Mouse (Mus musculus) stomach, embryonic 15.5 days (tissue): ENCODE measurements around the gene Nrxn2. TPM values are rescaled to one million over a fixed set of nuclear protein-coding genes. Genes with fewer than 3 reads are reported as not detected.

ENCODE experiments used
- ATAC-seq: fragments of 200-750 bp; cut with Nextera tagmentation; 2 replicates; pipeline ENCODE4 v1.8.0; 2017; ENCODE audit warnings: low read depth, moderate number of reproducible peaks, moderate TSS enrichment; ENCODE audit not compliant: insufficient read depth, low FRiP score
- H3K27ac ChIP-seq: fragments of 300-500 bp; sonication (generic); 2 replicates; pipeline ENCODE4 v1.5.1; 2015; ENCODE audit warnings: mild to moderate bottlenecking, inconsistent platforms
- H3K27me3 ChIP-seq: fragments of 300-500 bp; sonication (generic); replicated peaks from 2 replicates; pipeline ENCODE4 v1.6.1; 2015; ENCODE audit warnings: inconsistent platforms
- H3K36me3 ChIP-seq: fragments of 300-500 bp; sonication (generic); 2 replicates; pipeline ENCODE4 v1.6.1; 2015; ENCODE audit warnings: inconsistent platforms
- H3K4me1 ChIP-seq: fragments of 300-500 bp; sonication (generic); 2 replicates; pipeline ENCODE4 v1.6.1; 2015; ENCODE audit warnings: inconsistent platforms
- H3K4me2 ChIP-seq: fragments of 300-500 bp; sonication (generic); 2 replicates; pipeline ENCODE4 v1.6.1; 2015; ENCODE audit warnings: mild to moderate bottlenecking, inconsistent platforms
- H3K4me3 ChIP-seq: fragments of 300-500 bp; sonication (generic); replicated peaks from 2 replicates; pipeline ENCODE4 v1.5.1; 2015; ENCODE audit warnings: inconsistent platforms
- H3K9ac ChIP-seq: fragments of 300-500 bp; sonication (generic); 2 replicates; pipeline ENCODE4 v1.6.1; 2015; ENCODE audit warnings: inconsistent platforms
- H3K9me3 ChIP-seq: fragments of 300-500 bp; sonication (generic); 2 replicates; pipeline ENCODE4 v1.6.1; 2016; ENCODE audit warnings: inconsistent platforms
- WGBS: fragments of 180-500 bp; shearing (Covaris S2); methylation state at CpG from one replicate; pipeline ENCODE4 v1.1.7; 2015; 5-methylcytosine and 5-hydroxymethylcytosine counted together
- polyA plus RNA-seq: library from polyadenylated mRNA; unstranded; fragments of >200 nt; fragmentation: Nextera tagmentation; extraction: Ambion mirVana; gene quantifications from 2 replicates; pipeline ENCODE4 v1.2.1, GENCODE M21; 2015

The Nrxn2 gene
- polyA plus RNA-seq, 1 experiment from 2014 or later = 1.4 TPM

DNA sequence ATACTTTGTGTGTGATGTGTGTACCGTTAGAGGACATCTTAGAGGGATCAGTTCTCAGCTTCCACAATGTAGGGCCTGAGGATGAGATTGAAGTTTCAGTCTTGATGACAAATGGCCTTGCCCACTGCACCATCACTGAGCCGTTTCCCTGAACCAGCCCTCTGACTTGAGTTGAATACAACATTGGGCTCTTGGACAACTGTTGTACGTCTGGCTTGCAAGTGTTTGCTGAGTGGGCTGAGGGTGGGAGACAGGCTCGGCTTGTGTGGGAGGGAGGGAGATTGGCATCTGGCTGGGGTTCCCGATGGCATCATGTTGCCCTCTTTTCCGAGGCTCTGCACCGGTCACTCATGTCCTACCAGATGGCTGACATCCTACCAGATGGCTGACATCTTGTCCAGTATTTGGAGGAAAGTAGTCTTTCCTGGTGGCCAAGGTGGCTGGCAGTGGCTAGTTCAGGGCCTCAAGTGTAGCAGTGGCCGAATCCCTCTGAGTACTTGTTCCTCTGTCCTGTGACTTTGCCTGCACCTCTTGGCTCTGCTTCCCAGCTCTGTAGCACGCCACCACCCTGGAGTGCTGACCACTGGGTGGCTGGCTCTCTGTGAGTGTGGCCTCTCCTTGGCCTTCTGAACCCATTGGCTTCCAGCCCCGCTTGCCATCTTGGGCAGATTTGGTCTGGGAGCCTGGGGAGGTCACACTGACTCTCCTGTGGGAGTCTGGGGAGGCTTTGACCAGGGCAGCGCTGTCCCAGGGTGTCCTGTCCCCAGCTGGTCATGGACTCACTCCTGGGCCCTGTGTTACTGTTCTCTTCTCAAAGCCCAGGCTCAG is 115.0 kb downstream of the Nrxn2 start:
- no peaks in the 10 kb centered on the region for H3K36me3 ChIP-seq
- H3K4me3 ChIP-seq = no peak overlapping the region
- H3K27me3 ChIP-seq = peaks cover 19% of the 10 kb centered on the region
- H3K4me1 ChIP-seq = peaks cover 14% of the 10 kb centered on the region
- 69% methylated on average over 11 of the region's 11 CpGs for WGBS
- H3K9me3 ChIP-seq = no peaks in the 10 kb centered on the region
- ATAC-seq = no peak
- H3K4me2 ChIP-seq = no peak overlapping the region
- H3K9ac ChIP-seq = no peak overlapping the region
- H3K27ac ChIP-seq = peak overlapping the region; percentile 59; the same call in 1 of the 2 replicates

- Histone ChIP-seq H3K27ac (peak overlapping the region; percentile 59; the same call in 1 of the 2 replicates), H3K4me2 (no peak overlapping the region), H3K4me1 (peaks cover 14% of the 10 kb centered on the region), H3K4me3 (no peak overlapping the region), H3K9ac (no peak overlapping the region), H3K9me3 (no peaks in the 10 kb centered on the region), H3K36me3 (no peaks in the 10 kb centered on the region), H3K27me3 (peaks cover 19% of the 10 kb centered on the region)
- 62% methylated on average over 5 of the region's 5 CpGs for WGBS
- ATAC-seq = no peak
These were observed 115.5 kb downstream of the Nrxn2 start for GRCm38 (mm10) chr19:6534118-6534415.

- no peak overlapping the region for H3K27ac ChIP-seq
- H3K4me2 ChIP-seq = no peak overlapping the region
- no peak for ATAC-seq
- no peaks in the 10 kb centered on the region for H3K9me3 ChIP-seq
- no peaks in the 10 kb centered on the region for H3K36me3 ChIP-seq
- peaks cover 11% of the 10 kb centered on the region for H3K4me1 ChIP-seq
- WGBS = 42% methylated on average over 3 of the region's 3 CpGs
- H3K9ac ChIP-seq = no peak overlapping the region
- no peak overlapping the region for H3K4me3 ChIP-seq
- peaks cover 19% of the 10 kb centered on the region for H3K27me3 ChIP-seq
These were observed 117.7 kb downstream of the Nrxn2 start for GRCm38 (mm10) chr19:6536201-6536600.

DNA sequence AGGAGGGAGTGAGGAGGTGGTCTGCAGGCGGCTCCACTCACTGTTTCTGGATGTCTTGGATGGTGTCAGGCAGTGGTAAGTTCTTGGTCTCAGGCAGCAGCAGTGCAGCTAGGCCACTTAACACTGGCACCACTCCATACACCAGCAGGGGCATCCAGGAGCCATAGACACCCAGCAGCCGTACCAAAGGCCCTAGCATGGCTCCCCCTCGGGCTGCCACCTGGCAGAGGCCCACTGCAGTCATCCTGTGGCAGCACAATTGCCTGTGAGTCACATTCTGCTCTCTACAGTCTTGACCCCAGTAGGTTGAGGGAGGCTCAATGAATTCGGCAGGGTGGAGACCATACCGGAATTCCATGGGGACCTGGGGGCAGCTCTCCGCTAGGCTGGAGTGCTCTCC is 118.2 kb downstream of the Nrxn2 start:
- Histone ChIP-seq H3K36me3 (no peaks in the 10 kb centered on the region), H3K9me3 (no peaks in the 10 kb centered on the region), H3K4me3 (no peak overlapping the region), H3K4me1 (peaks cover 6% of the 10 kb centered on the region), H3K9ac (no peak overlapping the region), H3K27ac (no peak overlapping the region), H3K4me2 (no peak overlapping the region), H3K27me3 (peaks cover 16% of the 10 kb centered on the region)
- 78% methylated on average over 6 of the region's 6 CpGs for WGBS
- ATAC-seq = no peak

DNA sequence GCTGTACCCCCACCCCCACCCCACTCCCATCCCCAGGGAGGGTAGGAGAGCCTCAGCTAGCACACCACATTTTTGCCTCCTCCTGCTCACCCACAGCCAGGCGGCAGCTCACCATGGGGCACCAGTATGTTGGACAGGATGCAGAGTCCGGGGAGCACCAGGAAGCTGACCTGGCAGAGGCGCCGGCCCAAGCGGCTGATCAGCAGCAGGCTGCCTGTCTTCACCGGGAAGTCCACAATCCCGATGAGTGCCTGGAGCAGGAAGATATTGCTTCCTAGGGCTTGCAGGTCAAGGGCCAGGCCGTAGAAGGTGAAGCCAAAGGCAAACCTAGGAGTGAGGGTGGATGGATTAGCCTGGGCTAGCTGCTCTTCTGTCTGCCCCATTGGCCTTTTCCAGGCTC is 119.0 kb downstream of the Nrxn2 start:
- no peaks in the 10 kb centered on the region for H3K36me3 ChIP-seq
- H3K4me1 ChIP-seq = no peaks in the 10 kb centered on the region
- H3K9ac ChIP-seq = no peak overlapping the region
- no peak overlapping the region for H3K4me2 ChIP-seq
- peaks cover 11% of the 10 kb centered on the region for H3K27me3 ChIP-seq
- ATAC-seq = no peak
- H3K9me3 ChIP-seq = no peaks in the 10 kb centered on the region
- no peak overlapping the region for H3K4me3 ChIP-seq
- H3K27ac ChIP-seq = no peak overlapping the region
- WGBS = 74% methylated on average over 8 of the region's 8 CpGs

DNA sequence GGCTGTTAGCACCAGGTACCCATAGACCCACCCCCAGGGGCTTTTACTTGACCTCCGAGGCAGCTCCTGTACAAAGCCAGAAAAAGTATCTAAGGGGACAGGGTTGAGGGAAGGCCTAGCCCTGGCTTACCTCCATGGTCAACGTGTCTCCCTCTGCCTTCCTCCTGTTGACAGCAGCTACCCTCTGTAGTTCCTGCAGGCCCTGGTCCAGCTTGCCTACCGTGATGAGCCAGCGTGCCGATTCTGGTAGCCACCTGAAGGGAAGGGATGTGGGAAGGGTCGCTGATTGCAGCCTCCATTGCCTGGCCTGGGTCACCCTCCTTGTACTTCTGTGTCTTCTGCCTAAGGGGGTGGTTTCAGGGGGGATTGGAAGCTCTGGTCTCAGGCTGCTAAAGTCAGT is 120.0 kb downstream of the Nrxn2 start:
- ATAC-seq = no peak

DNA sequence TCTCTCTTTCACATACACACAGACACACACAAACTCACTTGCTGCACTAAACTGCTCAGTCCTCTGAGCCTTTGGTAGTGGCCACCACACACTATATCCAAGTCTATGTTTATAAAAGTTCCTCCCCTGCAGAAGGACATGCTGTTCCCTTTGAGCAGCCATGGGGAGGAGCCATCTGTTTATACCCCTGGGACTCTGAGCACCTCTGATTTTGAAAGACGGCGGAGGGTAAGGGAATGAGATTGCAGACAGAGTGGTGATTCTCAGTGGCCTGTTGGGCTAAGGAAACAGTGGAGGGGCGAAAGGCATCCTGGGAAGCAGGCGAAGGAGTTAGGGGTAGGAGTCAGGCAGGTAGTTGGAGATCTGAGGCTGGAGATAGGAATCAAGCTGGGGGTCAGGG is 121.1 kb downstream of the Nrxn2 start:
- 77% methylated on average over 4 of the region's 4 CpGs for WGBS
- Histone ChIP-seq H3K27me3 (no peaks in the 10 kb centered on the region), H3K36me3 (no peaks in the 10 kb centered on the region), H3K9me3 (no peaks in the 10 kb centered on the region), H3K4me3 (no peak overlapping the region), H3K4me1 (no peaks in the 10 kb centered on the region), H3K27ac (no peak overlapping the region), H3K4me2 (no peak overlapping the region), H3K9ac (no peak overlapping the region)
- ATAC-seq = no peak

More for the DNA sequence above, 120.0 kb downstream of the Nrxn2 start:
- peaks cover 3% of the 10 kb centered on the region; the same call in 1 of the 2 replicates for H3K27me3 ChIP-seq
- H3K9ac ChIP-seq = no peak overlapping the region
- H3K4me2 ChIP-seq = no peak overlapping the region
- no peak overlapping the region for H3K27ac ChIP-seq
- H3K9me3 ChIP-seq = no peaks in the 10 kb centered on the region
- WGBS = 88% methylated on average over 6 of the region's 6 CpGs
- no peaks in the 10 kb centered on the region for H3K36me3 ChIP-seq
- no peak overlapping the region for H3K4me3 ChIP-seq
- no peaks in the 10 kb centered on the region for H3K4me1 ChIP-seq

GRCm38 (mm10) chr19:6540191-6540590 is 121.7 kb downstream of the Nrxn2 start:
- H3K4me2 ChIP-seq = no peak overlapping the region
- 57% methylated on average over 6 of the region's 6 CpGs for WGBS
- H3K27ac ChIP-seq = no peak overlapping the region
- no peaks in the 10 kb centered on the region for H3K4me1 ChIP-seq
- H3K9ac ChIP-seq = no peak overlapping the region
- ATAC-seq = no peak
- no peak overlapping the region for H3K4me3 ChIP-seq
- H3K27me3 ChIP-seq = no peaks in the 10 kb centered on the region
- no peaks in the 10 kb centered on the region for H3K36me3 ChIP-seq
- H3K9me3 ChIP-seq = no peaks in the 10 kb centered on the region

- H3K9ac ChIP-seq = no peak overlapping the region
- H3K4me1 ChIP-seq = no peaks in the 10 kb centered on the region
- H3K36me3 ChIP-seq = no peaks in the 10 kb centered on the region
- ATAC-seq = no peak
- no peak overlapping the region for H3K27ac ChIP-seq
- H3K27me3 ChIP-seq = no peaks in the 10 kb centered on the region
- WGBS = 85% methylated on average over 7 of the region's 7 CpGs
- no peak overlapping the region for H3K4me2 ChIP-seq
- no peaks in the 10 kb centered on the region for H3K9me3 ChIP-seq
- no peak overlapping the region for H3K4me3 ChIP-seq
These were observed 123.0 kb downstream of the Nrxn2 start for GRCm38 (mm10) chr19:6541521-6541920.

GRCm38 (mm10) chr19:6542367-6543034 is 124.0 kb downstream of the Nrxn2 start, which contains the start of gene Slc22a12:
TSS of gene Slc22a12 (minus strand) at chr19:6543032.
- H3K4me3 ChIP-seq = no peak within 1 kb of the TSS
- no peaks in the 10 kb centered on the region for H3K9me3 ChIP-seq
- H3K36me3 ChIP-seq = no peaks in the 10 kb centered on the region
- no peak for ATAC-seq
- H3K9ac ChIP-seq = no peak within 1 kb of the TSS
- 90% methylated on average over 16 of the region's 16 CpGs for WGBS
- no peaks in the 10 kb centered on the region for H3K27me3 ChIP-seq
- no peaks in the 10 kb centered on the region for H3K4me1 ChIP-seq
- no peak within 1 kb of the TSS for H3K4me2 ChIP-seq
- no peak within 1 kb of the TSS for H3K27ac ChIP-seq

DNA sequence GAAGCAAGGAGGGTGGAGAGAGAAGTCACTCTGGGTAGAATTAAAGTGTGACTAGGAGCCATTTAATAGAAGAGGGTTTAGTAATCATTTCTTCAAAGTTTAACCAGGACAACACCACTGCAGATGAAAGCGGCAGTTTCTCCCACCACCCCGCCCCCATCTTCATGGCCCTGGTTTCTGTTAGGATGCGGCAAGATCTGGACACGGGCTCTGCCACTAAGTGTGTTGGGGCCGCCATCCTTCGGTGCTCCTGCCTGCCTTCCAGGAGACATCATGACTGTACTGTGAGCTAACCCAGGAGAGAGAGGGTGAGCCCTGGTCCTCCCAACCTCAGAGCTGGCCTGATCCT is 124.5 kb downstream of the Nrxn2 start:
- H3K4me1 ChIP-seq = no peaks in the 10 kb centered on the region
- WGBS = 93% methylated on average over 6 of the region's 6 CpGs
- no peak overlapping the region for H3K4me2 ChIP-seq
- no peaks in the 10 kb centered on the region for H3K27me3 ChIP-seq
- no peak overlapping the region for H3K27ac ChIP-seq
- H3K9me3 ChIP-seq = no peaks in the 10 kb centered on the region
- no peak overlapping the region for H3K9ac ChIP-seq
- ATAC-seq = no peak
- H3K4me3 ChIP-seq = no peak overlapping the region
- no peaks in the 10 kb centered on the region for H3K36me3 ChIP-seq

GRCm38 (mm10) chr19:6543518-6543917 is 125.0 kb downstream of the Nrxn2 start:
- WGBS = 59% methylated on average over 7 of the region's 7 CpGs
- Histone ChIP-seq H3K27ac (no peak overlapping the region), H3K27me3 (no peaks in the 10 kb centered on the region), H3K9me3 (no peaks in the 10 kb centered on the region), H3K4me1 (no peaks in the 10 kb centered on the region), H3K9ac (no peak overlapping the region), H3K4me3 (no peak overlapping the region), H3K4me2 (no peak overlapping the region), H3K36me3 (no peaks in the 10 kb centered on the region)
- no peak for ATAC-seq
